Mouse (Mus musculus) C2C12 (cell line): ENCODE results near the gene Smim14. TPM values are rescaled to one million over a fixed set of nuclear protein-coding genes. Genes with fewer than 3 reads are reported as not detected.

Experiments
- H3K27me3 ChIP-seq: one replicate; pipeline ENCODE4 v1.6.1; 2011; ENCODE audit not compliant: control insufficient read depth, insufficient read depth, insufficient read length
- H3K36me3 ChIP-seq: one replicate; pipeline ENCODE4 v1.6.1; 2011; ENCODE audit not compliant: control insufficient read depth, insufficient read depth
- H3K4me3 ChIP-seq: one replicate; pipeline ENCODE4 v1.5.1; 2011; ENCODE audit warnings: mild to moderate bottlenecking, control low read depth; ENCODE audit not compliant: poor library complexity, insufficient read depth, severe bottlenecking
- H3K79me2 ChIP-seq: one replicate; pipeline ENCODE4 v1.6.1; 2011; ENCODE audit not compliant: control insufficient read depth, insufficient read depth
- H3K79me3 ChIP-seq: one replicate; pipeline ENCODE4 v1.6.1; 2011; ENCODE audit warnings: low read depth, control low read depth
- H3ac ChIP-seq: one replicate; pipeline ENCODE3; 2011; ENCODE audit warnings: low read depth; ENCODE audit not compliant: control insufficient read depth, insufficient read length
- CEBPB ChIP-seq: IDR thresholded peaks from one replicate; pipeline ENCODE4 v1.6.1; 2011; ENCODE audit warnings: low read depth, mild to moderate bottlenecking, control low read depth, moderate library complexity
- CTCF ChIP-seq: IDR thresholded peaks from one replicate; pipeline ENCODE4 v1.5.1; 2011; ENCODE audit not compliant: control insufficient read depth, insufficient read depth, insufficient read length
- FOSL1 ChIP-seq: IDR thresholded peaks from one replicate; pipeline ENCODE4 v1.8.0; 2011; ENCODE audit warnings: mild to moderate bottlenecking, low read length; ENCODE audit not compliant: poor library complexity, insufficient read depth, severe bottlenecking
- MAX ChIP-seq: IDR thresholded peaks from one replicate; pipeline ENCODE4 v1.6.1; 2011; ENCODE audit warnings: mild to moderate bottlenecking, control low read depth
- MYOD1 ChIP-seq: IDR thresholded peaks from one replicate; pipeline ENCODE4 v1.6.1; 2011; ENCODE audit warnings: low read depth; ENCODE audit not compliant: control insufficient read depth, insufficient read length
- MYOG ChIP-seq: IDR thresholded peaks from one replicate; pipeline ENCODE4 v1.6.1; 2011; ENCODE audit not compliant: control insufficient read depth, insufficient read length; ENCODE audit errors: extremely low read depth
- USF1 ChIP-seq: IDR thresholded peaks from one replicate; pipeline ENCODE4 v1.6.1; 2011; ENCODE audit warnings: low read depth, mild to moderate bottlenecking, control low read depth, moderate library complexity
- polyA plus RNA-seq: library from polyadenylated mRNA; unstranded; fragments of >200 nt; fragmentation: generic; extraction: Trizol; gene quantifications from one replicate; pipeline ENCODE4 v1.2.1, GENCODE M21; 2012; ENCODE audit warnings: missing spikeins

Smim14 gene
- polyA plus RNA-seq, 1 experiment, result 63.0 TPM

- Histone ChIP-seq H3K79me3 (peaks cover 88% of the 10 kb centered on the region), H3ac (no peak overlapping the region), H3K36me3 (peaks cover 4% of the 10 kb centered on the region), H3K4me3 (no peak overlapping the region), H3K79me2 (peaks cover 99% of the 10 kb centered on the region), H3K27me3 (no peaks in the 10 kb centered on the region)
- no peak for TF ChIP-seq MYOD1
Observed at GRCm38 (mm10) chr5:65561125-65561893, 24.3 kb upstream of the Smim14 start.

- TF ChIP-seq MAX (no peak), MYOD1 (no peak), MYOG (no peak), USF1 (no peak), FOSL1 (no peak), CEBPB (no peak), CTCF (no peak)
- H3K27me3 ChIP-seq, result no peaks in the 10 kb centered on the region
Observed at GRCm38 (mm10) chr5:65557109-65557508, 20.1 kb upstream of the Smim14 start.

GRCm38 (mm10) chr5:65549677-65550076 is 12.7 kb upstream of the Smim14 start:
- Histone ChIP-seq H3K4me3 (no peak overlapping the region), H3ac (no peak overlapping the region), H3K79me3 (peaks cover 95% of the 10 kb centered on the region), H3K36me3 (peaks cover 23% of the 10 kb centered on the region), H3K79me2 (peaks cover 100% of the 10 kb centered on the region), H3K27me3 (no peaks in the 10 kb centered on the region)
- no peak for TF ChIP-seq CEBPB
- no peak for TF ChIP-seq USF1
- no peak for TF ChIP-seq MYOG
- TF ChIP-seq MYOD1, result no peak
- TF ChIP-seq MAX, result no peak
- no peak for TF ChIP-seq FOSL1
- TF ChIP-seq CTCF, result no peak

More at GRCm38 (mm10) chr5:65557109-65557508, 20.1 kb upstream of the Smim14 start:
- peaks cover 4% of the 10 kb centered on the region for H3K36me3 ChIP-seq
- peaks cover 100% of the 10 kb centered on the region for H3K79me2 ChIP-seq
- no peak overlapping the region for H3K4me3 ChIP-seq
- H3K79me3 ChIP-seq, result peaks cover 98% of the 10 kb centered on the region
- no peak overlapping the region for H3ac ChIP-seq

- H3K79me2 ChIP-seq, result peaks cover 100% of the 10 kb centered on the region
- no peak overlapping the region for H3ac ChIP-seq
- H3K79me3 ChIP-seq, result peaks cover 94% of the 10 kb centered on the region
- TF ChIP-seq MYOG, result no peak
- TF ChIP-seq FOSL1, result no peak
- TF ChIP-seq MYOD1, result no peak
- TF ChIP-seq CTCF, result no peak
- no peak for TF ChIP-seq USF1
- no peak for TF ChIP-seq CEBPB
- TF ChIP-seq MAX, result no peak
- H3K36me3 ChIP-seq, result peaks cover 47% of the 10 kb centered on the region
- no peaks in the 10 kb centered on the region for H3K27me3 ChIP-seq
- no peak overlapping the region for H3K4me3 ChIP-seq
Observed at GRCm38 (mm10) chr5:65544616-65545015, 7.6 kb upstream of the Smim14 start.

GRCm38 (mm10) chr5:65543491-65543890 is 6.5 kb upstream of the Smim14 start:
- H3ac ChIP-seq, result no peak overlapping the region
- TF ChIP-seq MAX (no peak), CEBPB (no peak), USF1 (no peak), MYOD1 (no peak), FOSL1 (no peak), CTCF (no peak), MYOG (no peak)
- H3K36me3 ChIP-seq, result peaks cover 45% of the 10 kb centered on the region
- no peaks in the 10 kb centered on the region for H3K27me3 ChIP-seq
- peaks cover 94% of the 10 kb centered on the region for H3K79me3 ChIP-seq
- H3K79me2 ChIP-seq, result peaks cover 100% of the 10 kb centered on the region
- no peak overlapping the region for H3K4me3 ChIP-seq
